Mouse (Mus musculus) kidney, postnatal 25 days (tissue): ENCODE data around the gene Sparc.

Source experiments
- DNase-seq, 2 experiments: peaks; one replicate each; pipeline ENCODE4 v3.0.0; 2021; ENCODE audit warnings: mixed read lengths in 2 of 2

Sparc gene

DNA sequence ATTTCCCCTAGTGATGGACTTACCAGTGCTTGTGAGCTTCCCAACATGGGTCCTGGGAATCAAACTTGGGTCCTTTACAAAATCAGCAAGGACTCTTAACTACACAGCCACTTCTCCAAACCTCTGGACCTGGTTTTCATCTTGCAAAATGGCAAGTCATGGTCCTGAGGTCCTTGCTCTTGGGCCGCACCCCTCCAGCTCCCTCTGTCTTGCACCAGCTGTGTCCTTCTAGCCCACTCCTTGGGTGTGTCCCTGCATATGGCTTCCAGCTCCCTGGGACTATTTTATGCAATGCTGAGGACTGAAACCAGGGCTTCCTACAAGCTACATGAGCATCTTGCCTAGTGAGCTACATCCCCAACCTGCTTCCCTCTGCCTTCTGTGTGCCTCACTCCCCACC is at the start of gene Sparc:
Gene Sparc (minus strand): TSS at position 206 of the 400 bp plus-strand sequence.
- no peak for DNase-seq

DNA sequence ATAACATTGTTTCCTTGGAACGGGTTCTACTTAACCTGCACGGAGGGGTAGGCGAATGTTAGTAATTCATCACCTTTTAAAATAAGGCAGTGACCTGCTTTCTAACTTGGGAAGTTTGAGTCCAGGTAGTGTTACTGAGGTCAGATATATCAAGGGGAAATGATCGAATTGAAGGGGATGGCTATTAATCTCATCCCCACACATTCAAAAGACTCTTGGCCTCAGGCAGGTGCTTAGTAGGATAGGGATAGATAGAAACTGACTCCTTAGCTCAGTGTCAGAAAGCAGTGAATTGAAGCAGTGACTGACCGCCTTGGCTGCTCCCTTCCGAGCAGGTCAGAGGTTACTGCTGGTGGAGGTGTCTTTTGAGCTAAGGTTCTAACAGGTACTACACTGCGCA is 48.5 kb upstream of the Sparc start:
- DNase-seq, result no peak

DNA sequence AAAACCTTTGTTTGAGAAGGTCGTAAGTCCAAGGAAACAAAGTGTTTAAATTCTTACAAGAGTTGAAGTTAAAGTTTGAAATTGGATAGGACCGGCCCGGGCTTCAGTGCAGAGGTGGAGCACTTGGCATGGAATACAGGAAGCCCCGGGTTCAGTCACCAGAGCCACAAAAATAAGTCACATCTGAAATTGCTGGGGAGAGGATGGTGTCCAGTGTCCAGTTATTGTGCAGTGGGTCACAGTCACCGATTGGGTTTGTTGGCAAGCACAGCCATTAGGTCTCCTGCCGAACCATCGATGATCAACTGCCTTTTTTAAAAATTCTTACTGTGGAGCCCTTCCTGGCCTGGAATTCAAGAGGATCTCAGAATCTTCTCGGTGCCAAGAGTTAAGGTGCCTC is 47.8 kb upstream of the Sparc start:
- DNase-seq, result peak in 1 of 2 experiments; percentile 39

DNA sequence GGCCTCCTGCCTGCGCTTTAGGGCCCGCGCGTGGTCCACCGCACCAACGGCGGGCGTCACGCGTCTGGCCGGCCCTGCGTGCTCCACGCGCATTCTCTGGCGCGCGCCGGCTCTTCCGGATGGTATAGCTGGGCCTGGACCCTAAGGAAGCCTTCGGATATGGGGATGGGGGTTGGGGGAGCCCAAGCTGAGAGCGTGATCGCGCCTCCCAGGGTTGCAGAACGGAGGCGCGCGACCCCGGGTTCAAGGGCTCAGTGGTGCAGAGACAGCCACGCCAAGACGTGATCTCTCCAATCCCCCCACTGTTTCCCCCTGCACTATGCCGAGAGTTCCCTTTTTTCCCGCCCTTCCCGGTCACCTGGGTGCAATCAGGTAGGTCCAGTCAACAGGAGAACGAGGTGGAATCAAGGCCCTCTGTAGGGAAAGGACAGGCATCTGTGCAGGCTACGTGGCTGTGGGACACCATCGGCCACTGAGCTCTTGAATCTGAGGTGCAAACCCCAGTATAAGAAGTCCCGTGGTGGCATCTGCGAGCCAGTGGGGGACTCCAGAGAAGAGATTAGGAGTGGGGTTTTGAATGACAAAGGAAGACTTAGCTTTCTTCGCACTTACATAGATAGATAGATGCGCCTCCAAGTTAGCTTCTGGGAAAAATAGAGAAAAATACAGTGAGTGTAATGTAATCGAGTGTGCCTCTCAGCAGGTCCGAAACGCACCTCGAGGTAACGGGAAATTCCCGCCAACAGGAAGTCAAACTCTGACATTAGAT is 47.1 kb upstream of the Sparc start:
- peak; percentile 23 to 54 for DNase-seq

GRCm38 (mm10) chr11:55469048-55469843 is 46.3 kb upstream of the Sparc start, which contains the start of gene G3bp1:
Gene G3bp1 (plus strand): TSS chr11:55469685.
- DNase-seq, result peak; percentile 100

- peak in 1 of 2 experiments; percentile 50 for DNase-seq
Observed at GRCm38 (mm10) chr11:55468611-55469047, 45.6 kb upstream of the Sparc start.

DNA sequence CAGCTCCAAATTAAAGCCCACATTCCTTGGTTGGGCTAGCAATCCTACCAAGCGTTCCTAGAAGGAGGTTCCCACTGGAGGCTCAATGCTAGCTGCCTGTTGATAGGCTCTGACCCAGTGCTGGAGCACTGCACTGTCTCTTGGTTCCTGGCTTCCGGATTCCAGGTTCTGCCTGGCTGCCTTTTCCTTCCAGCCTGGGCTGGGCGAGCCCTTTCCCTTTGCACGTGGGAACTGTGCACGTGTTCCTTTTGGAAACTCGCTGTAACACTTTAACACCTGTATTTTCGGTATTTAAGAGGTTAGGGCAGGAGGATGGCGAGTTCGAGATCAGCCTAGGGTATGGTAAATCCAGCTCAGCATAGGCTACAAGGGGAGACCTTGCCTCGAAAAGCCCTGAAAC is 45.0 kb upstream of the Sparc start:
- peak; percentile 86 to 94 for DNase-seq

DNA sequence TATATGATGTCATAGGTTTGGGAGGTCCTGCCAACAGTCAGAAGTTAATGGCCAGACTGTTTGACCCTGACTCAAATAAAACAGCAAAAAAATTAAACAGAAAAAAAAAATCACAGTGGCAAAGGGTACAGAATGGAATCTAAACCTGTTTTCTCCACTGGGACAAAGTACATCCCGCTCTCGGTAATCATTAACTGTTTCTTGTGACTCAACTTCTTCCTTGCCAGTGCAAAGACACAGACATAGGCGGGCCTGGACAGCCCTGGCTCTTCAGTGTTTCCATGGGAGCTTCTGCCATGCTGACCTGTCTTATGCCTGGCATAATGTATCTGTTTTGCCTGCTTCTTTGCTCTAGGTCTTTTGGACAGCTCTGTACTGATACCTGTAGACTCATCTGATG is 42.2 kb upstream of the Sparc start:
- DNase-seq, result peak; percentile 60 to 82

DNA sequence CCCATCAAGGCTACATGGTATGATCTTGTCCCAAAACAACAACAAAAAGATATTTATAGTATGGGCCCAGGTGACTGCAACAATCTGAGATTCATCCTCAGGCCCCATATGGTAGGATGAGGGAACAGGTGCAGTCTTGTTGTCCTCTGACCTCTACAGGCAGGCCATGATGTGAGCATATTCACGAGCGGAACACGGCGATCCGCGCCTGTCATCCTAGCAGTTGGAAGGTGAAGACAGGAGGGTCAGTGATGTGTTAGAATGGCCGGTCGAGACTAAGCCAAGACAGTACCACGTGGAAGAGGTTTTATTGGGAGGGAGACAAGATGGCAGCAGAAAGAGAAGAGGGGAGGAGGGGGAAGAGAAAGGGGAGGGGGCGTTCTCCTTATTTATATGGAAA is 41.7 kb upstream of the Sparc start:
- peak in 1 of 2 experiments; percentile 22 for DNase-seq

DNA sequence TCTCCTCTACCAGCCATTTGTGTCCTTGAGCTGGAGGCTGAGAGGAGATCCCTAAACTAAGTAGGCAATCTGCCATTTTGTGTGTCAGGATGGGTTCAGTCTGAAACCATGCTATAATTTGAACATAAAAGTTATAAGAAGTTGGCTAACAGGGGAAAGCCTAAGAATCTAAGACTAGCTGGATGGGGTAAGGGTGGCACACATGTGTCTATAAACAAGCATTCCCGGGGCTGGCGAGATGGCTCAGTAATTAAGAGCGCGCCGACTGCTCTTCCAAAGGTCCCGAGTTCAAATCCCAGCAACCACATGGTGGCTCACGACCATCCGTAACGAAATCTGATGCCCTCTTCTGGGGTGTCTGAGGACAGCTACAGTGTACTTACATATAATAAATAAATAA is 39.2 kb upstream of the Sparc start:
- no peak for DNase-seq

GRCm38 (mm10) chr11:55461019-55461645 is 38.1 kb upstream of the Sparc start, which contains the start of gene Atox1:
Gene Atox1 (minus strand): TSS chr11:55461239.
- DNase-seq, result peak; percentile 94 to 98

GRCm38 (mm10) chr11:55460559-55461018 is 37.6 kb upstream of the Sparc start:
- peak; percentile 32 to 67 for DNase-seq

DNA sequence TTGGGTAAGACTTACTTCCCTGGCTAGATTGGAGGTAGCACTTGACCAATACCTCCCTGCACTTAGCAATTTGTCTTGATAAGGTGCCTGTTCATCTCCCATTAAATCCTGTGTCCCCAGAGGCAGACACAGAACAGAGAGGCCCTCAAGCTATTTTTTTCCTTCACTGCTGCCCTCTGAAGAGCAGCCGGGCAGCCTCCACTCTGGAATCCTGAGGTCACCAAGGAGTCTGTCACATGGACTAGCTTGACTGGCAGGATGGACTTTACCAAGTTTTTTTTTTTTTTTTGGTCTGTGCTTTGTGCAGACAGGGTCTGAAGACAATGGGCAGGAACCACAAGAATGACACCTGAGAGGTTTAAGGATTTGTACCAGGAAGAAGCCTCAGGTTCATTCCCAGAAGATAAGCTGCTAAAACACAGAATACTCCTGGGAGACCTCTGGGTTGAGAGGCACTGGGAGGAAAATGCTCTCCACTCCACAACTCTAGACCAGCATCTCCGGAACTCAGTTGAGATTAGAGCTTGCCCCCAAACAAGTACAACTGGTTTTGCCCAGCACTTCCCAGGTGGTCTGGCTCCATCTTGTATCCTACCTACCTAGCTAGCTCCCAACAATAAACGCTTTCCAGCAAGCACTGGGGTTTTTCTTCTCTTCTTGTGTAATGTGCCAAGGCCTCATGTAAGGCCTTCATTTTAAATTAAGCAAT is 37.0 kb upstream of the Sparc start:
- DNase-seq, result peak in 1 of 2 experiments; percentile 63

DNA sequence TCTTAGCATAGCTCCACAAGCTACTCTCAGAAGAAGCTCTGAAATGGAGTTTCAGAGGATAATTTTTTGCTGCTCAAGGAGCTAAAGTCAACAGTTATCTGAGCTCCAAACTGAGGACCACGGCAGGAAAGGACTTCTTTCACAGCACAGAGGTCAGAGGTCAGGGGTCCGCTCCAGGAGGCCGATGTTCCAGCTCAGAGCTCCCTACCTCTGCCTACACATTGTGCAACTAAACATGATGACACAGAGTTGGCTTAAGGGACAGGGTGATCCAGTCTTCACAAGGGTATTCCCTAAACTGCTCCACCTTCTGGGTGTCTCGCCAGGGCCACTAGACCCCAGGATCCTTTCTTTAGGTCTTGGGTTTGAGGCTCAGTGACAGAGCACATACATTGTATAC is 35.5 kb upstream of the Sparc start:
- DNase-seq, result peak; percentile 32 to 65

DNA sequence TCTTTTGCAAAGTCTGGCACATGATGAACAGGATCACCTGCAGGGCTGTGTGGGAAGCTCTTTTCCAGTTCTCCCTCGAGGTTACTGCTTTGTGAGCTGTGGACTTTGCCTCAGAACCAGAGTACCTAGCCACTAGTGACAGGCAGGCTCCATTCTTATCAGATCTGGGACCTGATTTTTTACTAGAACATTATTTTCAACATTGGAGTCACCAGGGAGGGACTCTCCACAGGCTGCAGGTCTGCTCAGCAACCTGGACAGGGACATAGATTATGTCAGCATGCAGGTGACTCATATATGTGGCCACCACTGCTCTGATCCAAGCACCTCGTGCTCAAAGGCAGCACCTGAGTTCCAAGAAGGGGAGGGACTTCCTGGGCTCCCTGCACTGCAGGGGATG is 32.2 kb upstream of the Sparc start:
- DNase-seq, result peak in 1 of 2 experiments; percentile 40

DNA sequence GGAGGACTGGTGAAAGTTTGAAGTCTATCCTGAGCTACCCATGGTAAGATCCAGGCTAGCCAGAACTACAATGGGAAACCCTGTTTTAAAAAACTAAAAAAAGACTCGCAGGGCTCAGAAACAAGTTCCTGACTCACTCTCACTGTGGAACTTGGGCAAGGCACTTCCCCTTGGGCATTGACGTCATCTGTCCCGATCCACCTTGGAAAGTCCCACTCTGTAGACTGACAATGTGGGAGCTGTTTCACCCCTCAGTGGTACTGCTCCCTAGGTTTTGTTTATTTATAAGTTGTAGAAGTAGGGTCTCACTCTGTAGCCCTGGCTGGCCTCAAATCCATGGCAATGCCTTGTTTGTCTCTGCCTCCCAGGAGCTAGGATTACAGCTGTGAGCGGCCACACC is 30.7 kb upstream of the Sparc start:
- peak; percentile 40 to 71 for DNase-seq

DNA sequence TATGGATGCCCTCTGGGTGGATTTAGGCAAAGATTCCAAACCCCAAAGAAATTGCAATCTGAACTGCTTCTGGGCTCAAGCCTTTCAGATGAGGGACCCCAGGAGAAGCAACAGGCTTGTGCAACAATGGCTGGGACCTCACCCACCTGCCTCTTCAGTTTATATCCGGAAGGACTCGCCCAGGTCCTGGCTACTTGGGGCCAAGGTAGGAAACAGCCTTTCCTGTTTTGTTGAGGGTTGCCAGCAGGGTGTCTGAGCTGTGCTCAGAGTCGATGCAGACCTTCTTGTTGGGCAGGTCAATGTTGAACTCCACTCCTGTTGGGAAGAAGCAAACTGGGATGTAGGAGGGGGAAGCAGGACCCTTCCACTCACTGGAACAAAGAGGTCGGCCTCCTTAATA is 27.3 kb upstream of the Sparc start:
- no peak for DNase-seq

DNA sequence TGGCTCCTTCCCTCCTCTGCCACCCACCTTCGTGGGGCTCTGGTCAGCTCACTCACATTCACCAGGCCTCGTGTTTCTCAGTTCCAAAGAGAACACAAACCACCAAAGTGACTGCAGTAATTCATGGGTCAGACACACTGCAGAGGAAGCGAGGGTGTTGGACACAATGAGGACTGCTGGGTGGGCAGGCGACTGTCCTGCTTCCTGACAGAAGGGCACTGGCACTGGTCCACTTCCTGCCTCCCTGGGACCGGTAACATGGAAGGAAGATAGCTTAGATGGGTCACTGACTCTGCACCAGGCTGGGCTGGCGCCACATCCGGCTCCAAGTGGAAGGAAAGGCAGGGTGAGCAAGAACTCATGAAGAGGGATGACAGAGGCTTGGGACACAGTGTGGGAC is 26.5 kb upstream of the Sparc start:
- peak; percentile 68 to 84 for DNase-seq

GRCm38 (mm10) chr11:55446579-55446978 is 23.6 kb upstream of the Sparc start:
- peak; percentile 80 to 86 for DNase-seq

GRCm38 (mm10) chr11:55444772-55445171 is 21.8 kb upstream of the Sparc start:
- peak in 1 of 2 experiments; percentile 65 for DNase-seq

DNA sequence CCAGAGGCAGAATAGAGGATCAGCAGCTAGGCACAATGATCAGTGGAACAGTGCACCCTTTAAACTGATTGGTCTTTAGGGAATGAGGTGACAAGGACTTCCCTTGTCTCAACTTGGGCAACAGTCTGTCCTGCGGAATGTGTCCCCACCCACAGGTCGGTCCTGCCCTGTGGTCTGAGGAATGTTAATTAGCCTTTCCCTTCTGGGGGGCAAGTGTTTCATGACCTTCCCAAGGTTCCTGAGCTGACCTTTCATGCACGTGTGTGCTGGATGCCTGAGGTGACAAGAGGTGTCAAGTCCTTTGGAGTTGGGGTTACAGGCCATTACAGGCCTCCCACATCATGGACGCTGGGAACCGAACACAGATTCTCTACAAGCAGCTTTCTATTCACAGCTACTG is 16.7 kb upstream of the Sparc start:
- no peak for DNase-seq

DNA sequence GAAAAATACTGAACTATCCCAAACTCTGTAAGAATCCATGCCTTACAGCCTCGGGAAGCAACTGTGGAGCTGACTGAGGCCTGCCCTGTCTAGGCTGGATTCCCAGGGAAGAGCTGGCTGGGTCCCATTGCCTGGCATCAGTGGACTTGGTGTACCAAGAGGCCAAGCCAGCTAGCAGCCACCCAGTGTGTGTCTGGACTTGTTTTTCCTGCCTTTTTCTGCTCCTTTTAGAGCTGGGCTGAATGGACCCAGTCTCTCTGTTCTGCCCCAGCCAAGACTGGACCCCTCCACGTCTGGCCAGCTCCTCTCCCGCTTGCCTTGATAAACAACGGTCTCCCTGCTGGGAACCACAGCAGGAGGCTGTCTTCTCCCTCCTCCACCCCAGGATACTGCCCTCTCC is 15.0 kb upstream of the Sparc start:
- no peak for DNase-seq

- no peak for DNase-seq
Observed at GRCm38 (mm10) chr11:55436089-55436488, 13.1 kb upstream of the Sparc start.
